Mouse (Mus musculus) common myeloid progenitor, adult 5-6 weeks (primary cell): Measurements from ENCODE around the gene Trp53i11. TPM values are rescaled to one million over a fixed set of nuclear protein-coding genes. Genes with fewer than 3 reads are reported as not detected.

Source experiments
- ATAC-seq: replicated peaks from 2 replicates; pipeline ENCODE4 v1.8.0; 2016; ENCODE audit warnings: low read depth, mild to moderate bottlenecking, moderate TSS enrichment, inconsistent platforms; ENCODE audit not compliant: poor library complexity, severe bottlenecking
- total RNA-seq: library from RNA; stranded (forward); fragments of 200-1000, 187-1606 nt; gene quantifications from 2 replicates; pipeline ENCODE4 v1.2.3, GENCODE M21; 2017

Gene Trp53i11
- total RNA-seq = 2.6 and 4.6 TPM in 2 replicates

DNA sequence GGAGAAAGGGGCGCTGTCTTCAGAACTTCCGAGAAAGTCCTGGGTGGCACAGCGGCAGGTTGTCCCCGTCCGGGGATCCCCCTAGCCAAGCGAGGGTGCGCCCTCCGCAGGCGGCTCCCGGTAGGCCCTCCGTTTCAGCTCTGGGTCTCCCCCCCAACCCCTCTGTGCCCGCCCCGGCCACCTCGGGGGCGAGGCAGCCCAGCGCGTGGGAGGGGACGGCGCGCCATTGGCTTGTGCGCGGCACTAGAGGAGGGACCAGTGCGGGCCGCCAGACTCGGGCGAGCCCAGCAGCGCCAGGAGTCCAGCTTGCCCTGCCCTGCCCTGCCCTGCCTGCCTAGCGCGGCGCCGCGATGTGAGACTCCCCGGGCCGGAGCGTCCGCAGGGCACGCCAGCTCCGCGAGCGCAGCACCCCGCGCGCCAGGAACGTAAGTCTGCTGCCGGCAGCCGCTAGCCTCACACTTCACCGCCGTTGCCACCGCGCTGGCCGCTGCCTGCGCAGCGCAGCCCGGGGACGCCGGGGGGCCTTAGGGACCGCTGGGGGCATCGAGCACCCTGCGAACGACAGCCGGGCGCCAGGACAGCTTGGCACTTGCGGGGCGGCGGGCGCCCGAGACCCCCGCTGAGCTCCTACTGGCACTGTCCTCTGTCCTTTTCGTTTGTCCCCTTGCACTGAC lies at the start of gene Trp53i11:
Gene Trp53i11 (plus strand): TSS at position 226 of the 674 bp plus-strand sequence.
- peak; percentile 67 for ATAC-seq

DNA sequence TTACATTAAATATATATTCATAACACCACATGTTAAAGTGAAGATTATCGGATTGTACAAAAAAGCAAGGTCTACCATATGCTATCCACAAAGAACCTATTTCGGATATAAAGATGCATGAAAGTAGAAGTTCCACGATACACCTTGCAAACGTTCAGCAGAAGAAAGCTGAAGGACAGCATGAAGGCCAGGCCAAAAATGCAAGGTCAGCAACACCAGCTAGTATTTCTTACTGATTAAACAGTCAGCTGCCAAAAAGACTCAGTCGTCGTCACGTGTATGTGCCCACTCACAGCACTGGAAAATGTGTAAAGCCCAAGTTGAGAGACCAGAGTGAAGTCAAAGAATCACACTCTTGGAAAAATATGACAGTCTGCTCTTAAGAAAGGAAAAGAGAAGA lies 47.9 kb upstream of the Trp53i11 start:
- no peak for ATAC-seq

DNA sequence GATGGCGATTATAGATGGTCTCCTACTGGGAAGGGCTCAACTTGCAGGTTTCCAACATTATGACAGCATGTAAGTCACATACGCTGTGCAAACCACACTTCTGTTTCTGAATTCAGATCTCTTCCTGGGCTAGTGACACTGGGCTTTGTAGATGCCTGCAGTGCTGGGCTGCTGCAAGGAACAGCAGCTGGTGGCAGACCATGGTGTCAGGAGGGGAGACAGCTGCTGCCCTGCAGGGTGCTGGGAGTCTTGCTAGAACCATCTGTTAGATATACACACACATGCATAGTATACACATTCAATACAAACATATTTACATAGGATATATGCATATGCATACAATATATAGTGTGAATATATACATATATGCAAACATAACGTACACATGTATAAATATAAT lies 46.0 kb upstream of the Trp53i11 start:
- no peak for ATAC-seq

DNA sequence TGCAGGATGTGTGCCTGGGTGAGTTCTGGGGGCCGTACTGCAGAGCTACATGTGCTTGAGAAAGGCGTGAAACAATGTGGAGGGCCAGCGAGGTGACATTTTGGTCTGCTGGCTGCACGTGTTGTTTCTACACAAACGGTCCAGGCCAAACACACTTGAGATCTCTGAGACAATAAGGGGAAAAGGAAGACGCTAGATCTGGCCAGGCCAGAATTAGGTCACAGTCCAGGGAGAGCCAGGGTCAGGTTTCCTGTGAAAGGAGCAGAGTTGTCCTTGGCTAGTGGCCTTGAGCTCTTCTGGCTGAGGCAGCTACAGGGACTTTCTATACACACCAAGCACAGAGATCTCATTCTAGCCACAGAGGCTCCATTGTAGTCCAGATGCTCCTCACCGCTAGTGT lies 44.7 kb upstream of the Trp53i11 start:
- ATAC-seq = no peak

DNA sequence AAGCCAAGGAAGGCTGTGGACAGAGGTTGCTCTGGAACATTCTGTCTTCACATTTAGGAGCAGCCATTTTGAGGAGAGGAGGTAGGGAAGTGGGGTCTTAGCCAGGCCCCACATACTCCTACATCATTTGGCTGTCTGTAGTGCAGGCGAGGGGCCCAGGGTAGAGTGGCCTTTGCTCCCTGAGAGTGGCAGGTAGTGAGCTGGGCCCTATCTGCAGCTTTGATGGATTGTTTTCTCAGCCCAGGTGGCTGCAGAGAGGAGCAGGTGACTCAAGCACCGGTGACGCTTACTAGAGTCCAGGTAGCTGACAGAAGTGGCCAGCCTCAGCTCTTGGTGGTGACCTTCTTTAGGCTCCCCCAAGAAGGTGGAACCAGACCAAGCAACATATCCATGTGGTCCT lies 43.2 kb upstream of the Trp53i11 start:
- ATAC-seq = no peak

DNA sequence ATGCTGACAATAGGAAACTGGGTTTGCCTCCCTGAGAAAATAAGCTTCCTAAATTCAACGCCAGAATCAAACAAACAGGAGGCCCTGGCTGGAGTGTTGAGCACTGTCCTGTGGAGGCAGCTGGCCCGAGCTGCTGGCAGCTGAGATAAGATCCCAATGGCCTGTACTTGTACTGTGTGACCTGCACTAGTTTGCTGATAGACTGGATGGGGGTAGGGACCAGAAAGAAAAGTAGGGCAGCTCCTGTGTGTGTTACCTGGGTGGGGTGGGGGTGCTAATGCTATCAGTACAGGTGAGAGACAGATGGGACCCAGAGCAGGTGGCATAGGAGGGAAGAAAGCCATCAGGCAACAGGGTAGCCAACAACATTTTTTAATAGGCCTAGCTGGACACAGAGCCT lies 37.3 kb upstream of the Trp53i11 start:
- no peak for ATAC-seq

DNA sequence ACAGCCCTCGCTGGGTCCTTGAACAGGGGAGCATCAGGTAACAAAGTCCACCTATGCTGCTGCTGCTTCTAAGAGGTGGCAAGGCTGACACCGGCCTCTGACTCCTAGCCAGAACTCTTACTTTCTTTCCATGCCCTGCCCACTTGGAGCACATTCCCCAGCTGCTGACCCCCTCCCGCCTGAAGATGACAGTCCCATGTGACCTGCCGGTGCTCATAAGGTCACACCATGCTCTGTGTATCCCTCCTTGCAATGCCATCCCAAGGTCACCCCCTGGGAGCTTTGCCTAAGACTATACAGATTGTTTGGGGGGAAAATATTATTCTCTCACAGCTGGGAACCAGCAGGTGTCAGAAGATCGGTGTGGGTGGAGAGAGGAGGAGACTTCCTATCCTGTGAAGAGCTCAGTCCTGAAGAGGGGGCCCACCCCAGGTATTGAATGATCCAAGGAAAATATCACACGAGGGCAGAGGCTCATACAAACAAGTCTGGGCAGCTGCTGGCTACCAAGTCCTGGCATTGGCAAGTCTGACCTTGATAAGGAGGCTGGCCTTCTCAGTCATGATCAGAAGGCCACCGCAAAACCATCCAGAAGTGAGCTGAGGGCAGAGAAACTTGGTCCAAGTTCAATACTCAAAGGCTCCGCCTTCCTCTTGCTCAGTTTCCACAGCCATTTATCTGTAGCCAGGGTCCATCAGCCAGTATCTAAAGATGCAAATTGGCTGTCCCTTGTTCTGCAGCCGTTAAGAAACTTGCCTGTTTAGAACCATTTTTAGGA lies 36.5 kb upstream of the Trp53i11 start:
- ATAC-seq = no peak

DNA sequence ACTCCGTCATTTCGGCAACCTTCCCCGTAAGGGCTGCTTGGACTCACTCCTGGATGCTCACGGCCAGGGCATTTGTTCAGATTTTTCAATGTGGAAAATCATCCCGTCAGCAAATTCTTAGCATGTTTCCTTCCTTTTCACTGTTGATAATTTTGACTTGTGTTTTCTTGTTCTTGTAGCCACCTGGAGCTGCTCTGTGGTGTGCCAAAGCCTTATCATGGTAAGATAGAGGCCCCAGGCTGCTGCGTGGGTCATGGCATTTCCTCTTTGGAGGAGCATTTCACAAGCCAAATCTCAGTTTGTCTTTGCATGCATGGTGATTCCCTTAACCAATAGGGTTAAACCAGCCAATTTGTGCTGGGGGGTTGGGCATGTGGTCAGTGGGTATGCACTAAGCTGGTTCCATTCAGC lies 35.2 kb upstream of the Trp53i11 start:
- ATAC-seq = peak; percentile 64

DNA sequence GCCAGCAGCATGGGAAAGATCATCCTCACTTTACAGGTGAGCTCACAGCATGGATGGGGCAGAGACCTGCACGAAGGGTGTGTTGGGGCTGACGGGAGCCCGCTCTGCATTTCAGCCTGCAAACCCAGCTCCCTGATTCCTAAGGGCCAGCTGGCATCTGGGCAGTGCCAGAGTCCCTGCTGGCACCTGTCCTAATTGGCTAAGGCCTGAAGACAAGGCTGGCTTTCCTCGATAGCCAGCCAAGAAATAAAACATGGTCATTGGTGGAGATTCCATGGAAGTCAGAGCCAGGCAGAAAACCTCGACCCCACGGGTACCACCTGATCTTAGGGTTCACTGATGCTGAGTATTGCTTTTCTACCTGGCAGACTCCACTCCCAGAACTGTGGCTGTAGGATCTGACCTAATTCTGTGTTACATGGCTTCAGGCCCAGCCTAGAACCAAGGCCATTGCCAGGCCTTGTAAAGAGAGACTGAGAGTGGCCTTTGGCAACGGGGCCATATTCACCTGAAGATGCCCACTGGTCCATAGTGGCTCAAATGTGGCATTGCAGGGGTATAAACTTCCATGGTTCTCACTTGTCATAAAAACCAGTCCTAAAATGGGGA lies 34.4 kb upstream of the Trp53i11 start:
- ATAC-seq = no peak

DNA sequence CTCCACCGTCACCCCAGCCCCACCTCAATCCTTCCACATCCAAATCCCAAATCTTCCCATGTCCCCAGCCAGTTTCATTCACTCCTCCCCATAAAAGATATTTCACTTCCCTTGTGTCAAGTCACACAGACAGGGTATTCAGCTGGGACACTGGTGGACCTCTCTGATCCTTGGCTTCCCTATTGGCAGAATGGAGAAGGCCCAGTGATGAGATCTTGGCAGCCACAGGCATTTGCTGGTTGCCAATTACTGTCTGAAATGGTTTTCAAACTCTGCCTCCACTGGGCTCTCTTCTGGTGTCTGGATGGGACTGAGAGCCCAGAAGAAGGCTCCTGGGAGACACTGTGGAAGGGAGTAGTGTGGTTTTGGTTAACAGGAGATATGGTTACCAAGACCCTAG lies 33.5 kb upstream of the Trp53i11 start:
- ATAC-seq = no peak

DNA sequence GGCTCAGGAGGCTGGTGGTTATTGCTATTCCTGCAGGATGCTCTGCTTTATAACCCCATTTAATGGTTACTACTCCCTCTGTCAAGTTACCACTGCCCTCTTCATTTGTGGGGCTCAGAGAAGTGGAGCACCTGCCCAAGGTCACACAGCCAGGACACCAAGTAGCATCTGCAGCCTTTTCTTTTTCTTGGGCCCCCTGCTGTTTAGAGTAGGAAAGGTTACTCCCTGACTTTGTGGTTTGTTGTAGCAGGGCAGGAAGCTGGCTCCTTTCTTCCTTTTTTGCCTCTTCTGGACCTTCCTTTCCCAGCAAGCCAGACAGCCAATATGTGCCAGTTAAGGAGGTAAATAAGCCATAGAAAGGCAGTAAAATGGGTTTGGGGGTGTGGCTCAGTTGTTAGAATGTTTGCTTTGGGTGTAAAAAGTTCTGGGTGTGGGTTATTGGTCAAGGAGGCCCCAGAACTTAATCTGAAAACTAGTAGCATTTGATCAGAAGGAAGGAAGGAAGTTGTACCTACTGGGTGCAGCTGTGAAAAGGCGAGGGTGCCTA lies 32.8 kb upstream of the Trp53i11 start:
- peak; percentile 61; the same call in 1 of the 2 replicates for ATAC-seq

DNA sequence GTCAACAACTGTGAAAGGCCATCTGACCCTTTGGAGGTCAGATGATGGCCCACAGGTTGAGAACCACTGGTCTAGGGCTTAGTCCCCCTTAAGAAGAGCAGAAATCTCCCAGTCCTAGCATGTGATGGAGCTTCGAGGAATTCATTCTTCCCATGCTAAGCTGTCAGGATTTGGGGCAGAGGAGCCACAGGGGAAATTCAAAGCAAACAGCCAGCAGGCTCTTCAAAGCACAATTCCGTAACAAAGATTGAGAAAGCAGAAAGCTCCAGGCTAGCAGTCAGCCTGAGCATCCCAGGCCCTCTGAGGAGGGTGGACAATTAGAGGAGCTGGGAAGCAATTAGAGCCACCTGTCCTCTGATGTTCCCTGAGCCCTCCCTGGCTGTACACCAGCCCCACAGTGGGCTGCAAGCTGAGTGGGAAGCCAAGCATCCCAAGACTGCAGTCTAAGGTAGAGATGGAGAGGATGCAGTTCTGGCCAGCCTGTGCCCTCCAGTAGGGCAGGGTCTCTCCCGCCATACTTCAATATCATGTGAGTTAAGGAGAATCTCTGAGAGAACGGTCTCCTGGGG lies 26.8 kb upstream of the Trp53i11 start:
- ATAC-seq = no peak

DNA sequence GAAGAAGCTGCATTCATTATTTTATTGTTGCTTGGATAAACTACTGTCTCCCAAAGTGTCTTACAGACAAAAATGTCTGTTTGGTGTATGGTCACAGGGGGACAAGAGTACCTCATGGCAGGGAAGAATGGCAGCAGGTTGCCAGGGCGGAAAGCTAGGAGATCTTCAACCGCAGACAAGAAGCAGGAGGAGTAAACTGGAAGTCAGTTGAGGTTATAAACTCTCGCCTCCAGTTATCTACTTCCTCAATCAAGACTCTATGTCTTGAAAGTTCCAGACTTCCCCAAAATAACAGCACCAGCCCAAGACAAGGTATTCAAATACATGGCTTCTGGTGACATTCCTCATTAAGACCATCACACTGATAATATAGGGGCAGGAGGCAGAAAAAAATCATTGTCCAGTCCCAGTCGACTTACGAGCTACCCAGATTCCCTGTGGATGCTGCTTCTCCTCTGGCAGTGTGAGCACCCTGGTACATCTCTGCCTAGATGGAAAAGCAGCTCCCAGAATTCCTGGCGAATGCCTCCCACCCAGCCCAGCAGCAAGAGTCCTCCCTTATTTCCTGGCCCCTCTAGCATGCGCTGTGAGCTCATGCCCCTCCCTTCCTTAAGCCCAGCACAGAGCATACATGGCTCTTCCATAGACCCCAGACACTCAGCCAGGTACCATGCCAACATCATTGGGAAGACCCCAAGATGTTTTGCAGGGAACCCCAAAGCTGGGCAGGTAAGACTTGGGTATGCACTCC lies 25.3 kb upstream of the Trp53i11 start:
- peak; percentile 89 for ATAC-seq

DNA sequence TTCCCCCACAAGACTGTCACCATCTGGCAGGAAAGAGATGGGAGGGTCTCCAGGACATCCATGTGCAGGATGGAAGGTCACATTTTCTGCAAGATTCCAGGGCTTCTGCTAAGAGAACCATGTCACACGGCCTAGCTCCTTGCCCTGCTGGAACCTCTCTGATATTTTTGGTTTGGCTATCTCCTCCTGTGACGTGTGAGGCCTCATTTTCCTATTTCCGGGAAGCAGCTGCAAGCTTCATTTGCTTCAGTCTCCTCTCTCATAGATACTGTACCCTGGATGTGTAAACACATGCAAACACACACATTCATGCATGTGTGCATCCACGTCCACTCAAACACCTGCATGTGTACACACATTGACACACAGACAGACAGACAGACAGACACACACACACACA lies 24.6 kb upstream of the Trp53i11 start:
- no peak for ATAC-seq

DNA sequence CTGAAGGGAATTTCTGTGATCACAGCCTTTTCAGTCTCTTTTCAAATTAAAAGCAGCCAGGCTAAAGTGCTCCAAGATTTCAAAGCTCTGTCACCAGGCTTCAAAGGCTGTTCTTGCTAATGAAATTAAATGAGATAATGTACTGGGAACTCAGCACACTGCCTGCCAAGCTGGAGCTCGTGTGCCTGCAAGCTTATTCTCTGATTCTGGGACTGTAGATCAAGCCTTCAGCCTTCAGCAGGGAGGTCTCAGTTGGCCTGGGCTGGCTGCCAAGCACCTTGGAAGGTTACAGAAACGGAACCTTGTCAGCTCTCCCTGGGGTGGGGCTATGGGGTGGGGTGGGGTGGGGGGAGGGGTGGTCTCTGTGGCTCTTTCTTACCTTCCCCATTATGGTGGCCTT lies 24.0 kb upstream of the Trp53i11 start:
- peak; percentile 27 for ATAC-seq

DNA sequence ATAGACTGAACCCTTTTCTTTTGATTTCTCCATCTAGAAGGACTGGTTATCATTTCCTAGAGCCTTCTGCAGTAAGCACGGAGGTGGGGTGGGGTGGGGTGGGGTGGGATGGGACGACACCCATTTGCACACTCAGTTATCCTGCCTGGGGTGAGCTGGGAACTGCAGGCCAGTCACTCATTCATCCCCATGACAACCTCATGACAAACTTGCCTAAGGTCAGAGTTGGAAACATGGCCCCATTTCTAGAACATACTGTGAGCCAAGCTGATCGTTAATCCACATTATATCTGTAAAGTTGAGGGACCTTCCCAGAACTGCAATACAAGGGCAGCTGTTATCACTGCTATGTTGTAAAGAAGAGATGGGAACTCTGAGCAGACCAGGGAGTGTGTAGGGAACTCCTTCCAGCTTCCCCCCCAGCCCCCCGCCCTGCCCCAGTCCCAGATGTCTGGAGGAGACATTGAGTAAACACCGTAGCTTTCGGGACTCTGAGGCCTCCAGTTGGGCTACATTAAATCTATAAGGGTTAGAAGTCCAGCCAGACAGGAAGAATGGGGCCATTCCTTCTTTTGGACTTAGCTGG lies 23.5 kb upstream of the Trp53i11 start:
- ATAC-seq = no peak

DNA sequence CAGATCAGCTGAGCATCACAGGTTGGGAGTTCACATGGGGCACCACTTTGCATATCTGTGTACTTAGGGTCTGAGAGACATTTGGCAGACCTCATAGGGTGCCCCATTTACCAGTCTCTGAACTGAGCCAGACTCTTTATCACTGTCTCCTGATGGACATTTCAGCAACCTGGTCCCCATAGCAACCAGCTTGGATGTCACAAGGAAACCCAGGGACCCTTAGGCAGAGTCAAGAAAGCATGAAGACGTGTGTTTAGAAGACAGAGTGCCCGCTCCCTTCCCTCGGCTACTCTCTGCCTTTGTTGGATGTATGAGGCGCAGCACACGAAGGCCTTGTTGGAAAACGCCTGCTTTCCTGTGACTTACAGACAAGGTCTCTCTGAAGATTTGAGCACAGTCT lies 21.1 kb upstream of the Trp53i11 start:
- no peak for ATAC-seq

DNA sequence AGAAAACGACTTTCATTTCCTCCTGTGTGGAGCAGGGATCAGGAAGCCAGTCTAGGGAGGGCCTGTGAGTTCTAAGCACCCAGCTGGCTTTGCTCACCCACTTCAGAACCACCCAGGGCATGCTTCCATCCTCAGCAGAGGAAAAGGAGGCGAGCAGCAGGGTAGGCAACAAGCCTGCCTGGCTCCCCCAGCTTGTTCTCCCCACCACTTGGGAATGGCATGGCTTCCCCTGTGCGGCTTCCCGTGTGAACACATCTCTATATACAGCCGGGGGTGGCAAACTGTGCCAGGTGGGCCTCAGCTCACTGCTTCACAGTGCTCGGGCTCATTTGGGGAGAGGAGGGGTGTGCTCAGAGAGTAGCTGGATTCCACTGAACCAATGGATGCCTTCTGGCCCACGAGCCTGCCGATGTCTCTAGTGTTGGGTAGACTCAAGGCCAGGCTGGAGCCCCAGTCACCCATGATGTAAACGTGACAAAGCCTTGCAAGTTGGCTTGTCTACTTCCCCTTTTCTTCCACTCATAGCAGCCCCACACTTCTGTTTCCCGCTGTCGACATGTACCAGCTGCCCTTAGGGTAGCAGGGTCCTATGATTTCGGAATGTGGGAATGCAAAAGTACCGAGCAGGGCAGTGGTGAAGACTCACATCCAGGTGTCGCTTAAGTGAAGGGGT lies 20.5 kb upstream of the Trp53i11 start:
- peak; percentile 86 for ATAC-seq
